Mouse (Mus musculus) liver, embryonic 14.5 days (tissue): ENCODE measurements at regions not wholly inside any gene's neighbourhood (a gene's known extent, or its start where the extent isn't known, plus 50 kb on each side); places are given as distances from the start of the nearest gene placed in this dataset.

ENCODE experiments used
- CTCF ChIP-seq: IDR thresholded peaks from 2 replicates; pipeline ENCODE4 v1.5.1; 2016; ENCODE audit warnings: antibody characterized with exemption, low read depth, control low read depth
- EP300 ChIP-seq: IDR thresholded peaks from 2 replicates; pipeline ENCODE4 v1.6.1; 2016; ENCODE audit warnings: antibody characterized with exemption, low read depth

DNA sequence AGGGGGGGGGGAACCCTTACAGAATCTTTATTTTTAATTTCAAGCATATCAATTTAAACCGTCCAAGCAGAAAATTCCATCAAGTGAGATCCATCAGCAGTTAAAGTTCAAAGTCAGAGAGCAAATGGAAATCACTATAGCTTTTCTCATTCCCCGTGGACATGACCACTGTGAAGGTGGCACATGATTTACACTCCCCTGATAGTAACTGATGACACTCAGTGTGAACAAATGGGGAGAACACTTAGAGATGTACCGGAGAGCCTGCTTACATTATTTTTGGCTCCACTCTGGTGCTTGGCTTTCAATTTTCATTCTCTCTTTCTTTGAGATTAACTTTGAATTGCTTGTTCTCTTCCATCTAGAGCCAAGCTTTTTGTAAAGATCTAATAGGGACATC, 140.0 kb downstream of the Gm11146 start:
- TF ChIP-seq EP300 (no peak), CTCF (no peak)
